Mouse (Mus musculus): Measurements from ENCODE around the gene Mis18a. TPM values are rescaled to one million over a fixed set of nuclear protein-coding genes. Genes with fewer than 3 reads are reported as not detected.

Mis18a gene
- polyA plus RNA-seq, 1 experiment from 2014 or later, result 72.5 TPM

GRCm38 (mm10) chr16:90694719-90695118, 32.5 kb downstream of the Mis18a start:
- Histone ChIP-seq H3K9me3 (ENCODE audit: control insufficient read depth, low read length) (no peaks in the 10 kb centered on the region), H3K4me1 (ENCODE audit: control insufficient read depth, insufficient read depth, low read length) (no peaks in the 10 kb centered on the region), H3K36me3 (ENCODE audit: control insufficient read depth, insufficient read depth, low read length) (no peaks in the 10 kb centered on the region), H3K9ac (ENCODE audit: low read depth, low read length) (no peak overlapping the region), H3K27me3 (ENCODE audit: control insufficient read depth, insufficient read depth, low read length) (no peaks in the 10 kb centered on the region), H3K27ac (ENCODE audit: low read depth, low read length) (no peak overlapping the region), H3K4me3 (ENCODE audit: low read length) (no peak overlapping the region), H3K4me2 (replicated peaks; ENCODE audit: low read depth, low read length) (no peak overlapping the region)
- 73% methylated on average over 9 of the region's 9 CpGs for WGBS
- no peak for ATAC-seq (ENCODE audit: low FRiP score, low TSS enrichment)

GRCm38 (mm10) chr16:90693625-90694024, 33.6 kb downstream of the Mis18a start:
- Histone ChIP-seq H3K27ac (ENCODE audit: low read depth, low read length) (no peak overlapping the region), H3K9me3 (ENCODE audit: control insufficient read depth, low read length) (no peaks in the 10 kb centered on the region)
- ATAC-seq (ENCODE audit: low FRiP score, low TSS enrichment), result no peak

GRCm38 (mm10) chr16:90692704-90693385, 34.4 kb downstream of the Mis18a start:
- H3K4me1 ChIP-seq (ENCODE audit: control insufficient read depth, insufficient read depth, low read length), result no peaks in the 10 kb centered on the region
- H3K36me3 ChIP-seq (ENCODE audit: control insufficient read depth, insufficient read depth, low read length), result no peaks in the 10 kb centered on the region
- 86% methylated on average over 15 of the region's 15 CpGs for WGBS
- H3K27me3 ChIP-seq (ENCODE audit: control insufficient read depth, insufficient read depth, low read length), result no peaks in the 10 kb centered on the region
- H3K9ac ChIP-seq (ENCODE audit: low read depth, low read length), result no peak overlapping the region
- no peak for ATAC-seq (ENCODE audit: low FRiP score, low TSS enrichment)
- no peaks in the 10 kb centered on the region for H3K9me3 ChIP-seq (ENCODE audit: control insufficient read depth, low read length)
- H3K4me2 ChIP-seq (replicated peaks; ENCODE audit: low read depth, low read length), result no peak overlapping the region
- no peak overlapping the region for H3K27ac ChIP-seq (ENCODE audit: low read depth, low read length)
- H3K4me3 ChIP-seq (ENCODE audit: low read length), result no peak overlapping the region

More at GRCm38 (mm10) chr16:90693625-90694024, 33.6 kb downstream of the Mis18a start:
- Histone ChIP-seq H3K27me3 (ENCODE audit: control insufficient read depth, insufficient read depth, low read length) (no peaks in the 10 kb centered on the region), H3K4me1 (ENCODE audit: control insufficient read depth, insufficient read depth, low read length) (no peaks in the 10 kb centered on the region), H3K4me3 (ENCODE audit: low read length) (no peak overlapping the region), H3K4me2 (replicated peaks; ENCODE audit: low read depth, low read length) (no peak overlapping the region), H3K9ac (ENCODE audit: low read depth, low read length) (no peak overlapping the region), H3K36me3 (ENCODE audit: control insufficient read depth, insufficient read depth, low read length) (no peaks in the 10 kb centered on the region)
- 94% methylated on average over 5 of the region's 5 CpGs for WGBS

- 57% methylated on average over 12 of the region's 12 CpGs for WGBS
Observed at GRCm38 (mm10) chr16:90687687-90688263, 39.4 kb downstream of the Mis18a start.

GRCm38 (mm10) chr16:90687011-90687410, 40.2 kb downstream of the Mis18a start:
- H3K9me3 ChIP-seq (ENCODE audit: control insufficient read depth, low read length), result no peaks in the 10 kb centered on the region
- H3K4me3 ChIP-seq (ENCODE audit: low read length), result no peak overlapping the region
- no peak; the same call in 1 of the 2 replicates for ATAC-seq (ENCODE audit: low FRiP score, low TSS enrichment)
- H3K36me3 ChIP-seq (ENCODE audit: control insufficient read depth, insufficient read depth, low read length), result no peaks in the 10 kb centered on the region
- H3K27ac ChIP-seq (ENCODE audit: low read depth, low read length), result peak overlapping the region; percentile 17; the same call in 1 of the 2 replicates
- no peak overlapping the region for H3K4me2 ChIP-seq (replicated peaks; ENCODE audit: low read depth, low read length)
- no peaks in the 10 kb centered on the region for H3K4me1 ChIP-seq (ENCODE audit: control insufficient read depth, insufficient read depth, low read length)
- no peaks in the 10 kb centered on the region for H3K27me3 ChIP-seq (ENCODE audit: control insufficient read depth, insufficient read depth, low read length)
- 39% methylated on average over 5 of the region's 5 CpGs for WGBS
- no peak overlapping the region for H3K9ac ChIP-seq (ENCODE audit: low read depth, low read length)

More at GRCm38 (mm10) chr16:90687687-90688263, 39.4 kb downstream of the Mis18a start:
- no peaks in the 10 kb centered on the region for H3K36me3 ChIP-seq (ENCODE audit: control insufficient read depth, insufficient read depth, low read length)
- no peak overlapping the region for H3K4me2 ChIP-seq (replicated peaks; ENCODE audit: low read depth, low read length)
- ATAC-seq (ENCODE audit: low FRiP score, low TSS enrichment), result no peak
- H3K4me3 ChIP-seq (ENCODE audit: low read length), result no peak overlapping the region
- H3K9me3 ChIP-seq (ENCODE audit: control insufficient read depth, low read length), result no peaks in the 10 kb centered on the region
- H3K27ac ChIP-seq (ENCODE audit: low read depth, low read length), result no peak overlapping the region
- H3K27me3 ChIP-seq (ENCODE audit: control insufficient read depth, insufficient read depth, low read length), result no peaks in the 10 kb centered on the region
- no peaks in the 10 kb centered on the region for H3K4me1 ChIP-seq (ENCODE audit: control insufficient read depth, insufficient read depth, low read length)
- no peak overlapping the region for H3K9ac ChIP-seq (ENCODE audit: low read depth, low read length)

GRCm38 (mm10) chr16:90684092-90684491, 43.1 kb downstream of the Mis18a start:
- no peaks in the 10 kb centered on the region for H3K27me3 ChIP-seq (ENCODE audit: control insufficient read depth, insufficient read depth, low read length)
- no peaks in the 10 kb centered on the region for H3K36me3 ChIP-seq (ENCODE audit: control insufficient read depth, insufficient read depth, low read length)
- 54% methylated on average over 5 of the region's 5 CpGs for WGBS
- no peak overlapping the region for H3K27ac ChIP-seq (ENCODE audit: low read depth, low read length)
- H3K9ac ChIP-seq (ENCODE audit: low read depth, low read length), result no peak overlapping the region
- ATAC-seq (ENCODE audit: low FRiP score, low TSS enrichment), result peak; percentile 45; the same call in 1 of the 2 replicates
- no peaks in the 10 kb centered on the region; the same call in 1 of the 2 replicates for H3K9me3 ChIP-seq (ENCODE audit: control insufficient read depth, low read length)
- no peak overlapping the region for H3K4me2 ChIP-seq (replicated peaks; ENCODE audit: low read depth, low read length)
- no peaks in the 10 kb centered on the region for H3K4me1 ChIP-seq (ENCODE audit: control insufficient read depth, insufficient read depth, low read length)
- no peak overlapping the region for H3K4me3 ChIP-seq (ENCODE audit: low read length)

GRCm38 (mm10) chr16:90679984-90680383, 47.2 kb downstream of the Mis18a start:
- no peak for ATAC-seq (ENCODE audit: low FRiP score, low TSS enrichment)
- H3K36me3 ChIP-seq (ENCODE audit: control insufficient read depth, insufficient read depth, low read length), result no peaks in the 10 kb centered on the region

GRCm38 (mm10) chr16:90678820-90679219, 48.4 kb downstream of the Mis18a start:
- no peak overlapping the region for H3K27ac ChIP-seq (ENCODE audit: low read depth, low read length)
- H3K36me3 ChIP-seq (ENCODE audit: control insufficient read depth, insufficient read depth, low read length), result no peaks in the 10 kb centered on the region
- H3K9ac ChIP-seq (ENCODE audit: low read depth, low read length), result no peak overlapping the region
- H3K9me3 ChIP-seq (ENCODE audit: control insufficient read depth, low read length), result peaks cover 4% of the 10 kb centered on the region
- no peaks in the 10 kb centered on the region for H3K27me3 ChIP-seq (ENCODE audit: control insufficient read depth, insufficient read depth, low read length)
- 93% methylated on average over 3 of the region's 3 CpGs for WGBS
- no peaks in the 10 kb centered on the region for H3K4me1 ChIP-seq (ENCODE audit: control insufficient read depth, insufficient read depth, low read length)
- ATAC-seq (ENCODE audit: low FRiP score, low TSS enrichment), result no peak
- H3K4me2 ChIP-seq (replicated peaks; ENCODE audit: low read depth, low read length), result no peak overlapping the region
- H3K4me3 ChIP-seq (ENCODE audit: low read length), result no peak overlapping the region

More at GRCm38 (mm10) chr16:90679984-90680383, 47.2 kb downstream of the Mis18a start:
- no peak overlapping the region for H3K27ac ChIP-seq (ENCODE audit: low read depth, low read length)
- no peak overlapping the region for H3K9ac ChIP-seq (ENCODE audit: low read depth, low read length)
- WGBS, result 87% methylated on average over 16 of the region's 16 CpGs
- peaks cover 4% of the 10 kb centered on the region for H3K9me3 ChIP-seq (ENCODE audit: control insufficient read depth, low read length)
- no peak overlapping the region for H3K4me2 ChIP-seq (replicated peaks; ENCODE audit: low read depth, low read length)
- no peak overlapping the region for H3K4me3 ChIP-seq (ENCODE audit: low read length)
- no peaks in the 10 kb centered on the region for H3K27me3 ChIP-seq (ENCODE audit: control insufficient read depth, insufficient read depth, low read length)
- no peaks in the 10 kb centered on the region for H3K4me1 ChIP-seq (ENCODE audit: control insufficient read depth, insufficient read depth, low read length)

- Histone ChIP-seq H3K36me3 (ENCODE audit: control insufficient read depth, insufficient read depth, low read length) (no peaks in the 10 kb centered on the region), H3K9me3 (ENCODE audit: control insufficient read depth, low read length) (peaks cover 4% of the 10 kb centered on the region), H3K4me3 (ENCODE audit: low read length) (no peak overlapping the region), H3K9ac (ENCODE audit: low read depth, low read length) (no peak overlapping the region), H3K27me3 (ENCODE audit: control insufficient read depth, insufficient read depth, low read length) (no peaks in the 10 kb centered on the region), H3K27ac (ENCODE audit: low read depth, low read length) (no peak overlapping the region; the same call in 1 of the 2 replicates), H3K4me1 (ENCODE audit: control insufficient read depth, insufficient read depth, low read length) (no peaks in the 10 kb centered on the region), H3K4me2 (replicated peaks; ENCODE audit: low read depth, low read length) (no peak overlapping the region; the same call in 1 of the 2 replicates)
- ATAC-seq (ENCODE audit: low FRiP score, low TSS enrichment), result peak; percentile 84
- 12% methylated on average over 20 of the region's 20 CpGs for WGBS
Observed at GRCm38 (mm10) chr16:90676920-90677574, 50.2 kb downstream of the Mis18a start.

Data from kidney, embryonic 14.5 days (tissue).